Mouse (Mus musculus): ENCODE measurements around the gene Fam192a. TPM values are rescaled to one million over a fixed set of nuclear protein-coding genes. Genes with fewer than 3 reads are reported as not detected.

Gene Fam192a
- total and polyA plus RNA-seq, 3 experiments: 30.7 to 80.3 (median 43.7) TPM

DNA sequence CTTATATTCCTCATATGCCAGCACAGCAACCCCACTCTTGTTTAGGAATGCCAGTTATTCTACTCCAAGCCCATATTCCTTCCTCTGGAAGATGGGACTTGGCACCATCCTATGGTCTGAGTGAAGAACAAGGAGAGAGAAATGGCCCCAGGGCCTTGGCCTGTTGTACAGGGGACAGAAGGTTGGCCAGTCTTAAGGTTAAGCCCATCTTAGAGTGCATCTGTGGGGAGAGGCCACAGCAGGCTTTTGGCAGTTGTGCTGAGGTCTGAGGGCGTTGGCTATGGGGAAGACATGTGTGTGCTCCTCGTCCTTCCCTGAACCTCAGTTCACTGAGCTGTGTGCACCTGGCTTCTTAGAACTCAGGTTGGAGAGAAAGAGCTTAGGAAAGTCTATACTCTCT is 49.1 kb downstream of the Fam192a start:
- TF ChIP-seq MAX (IDR thresholded peaks at IDR 0.05; ENCODE audit: low read length) (no peak), ETS1 (conservative IDR thresholded peaks at IDR 0.05; ENCODE audit: low read depth, low read length) (no peak)
- Histone ChIP-seq H3K4me3 (replicated peaks in 1 of 3; ENCODE audit: low read depth in 2 of 3, low read length in 2 of 3, poor library complexity in 1 of 3) (no peak overlapping the region), H3K4me1 (ENCODE audit: control insufficient read depth in 1 of 2, insufficient read depth in 2 of 2) (peaks cover 30 to 76% of the 10 kb centered on the region in 2 experiments), H3K27me3 (replicated peaks) (no peaks in the 10 kb centered on the region), H3K27ac (ENCODE audit: insufficient read depth, low read depth) (no peak overlapping the region), H3K4me2 (ENCODE audit: insufficient read depth, low read depth, poor library complexity, severe bottlenecking) (no peak overlapping the region), H3K9ac (ENCODE audit: insufficient read depth, low read depth) (no peak overlapping the region), H3K36me3 (replicated peaks in 1 of 2; ENCODE audit: control insufficient read depth in 1 of 2, insufficient read depth in 1 of 2, low read length in 1 of 2) (peaks cover 14 to 31% of the 10 kb centered on the region in 2 experiments), H3K9me3 (replicated peaks; ENCODE audit: low read length) (no peaks in the 10 kb centered on the region), H3K79me2 (replicated peaks; ENCODE audit: control insufficient read depth, extremely low read depth, insufficient read depth, poor library complexity, severe bottlenecking) (no peaks in the 10 kb centered on the region)
- dilution Hi-C loops (cut with MboI; ENCODE audit: extremely low pct_ligation_motif_present, extremely low pct_unique_long_range_greater_than_20kb, low sequenced_read_pairs): no loop called here
- in situ Hi-C loops (cut with MboI; ENCODE audit: low pct_ligation_motif_present, low pct_unique_long_range_greater_than_20kb, low sequenced_read_pairs): no loop called here
- DNase-seq (ENCODE audit: extremely low read depth): no peak

DNA sequence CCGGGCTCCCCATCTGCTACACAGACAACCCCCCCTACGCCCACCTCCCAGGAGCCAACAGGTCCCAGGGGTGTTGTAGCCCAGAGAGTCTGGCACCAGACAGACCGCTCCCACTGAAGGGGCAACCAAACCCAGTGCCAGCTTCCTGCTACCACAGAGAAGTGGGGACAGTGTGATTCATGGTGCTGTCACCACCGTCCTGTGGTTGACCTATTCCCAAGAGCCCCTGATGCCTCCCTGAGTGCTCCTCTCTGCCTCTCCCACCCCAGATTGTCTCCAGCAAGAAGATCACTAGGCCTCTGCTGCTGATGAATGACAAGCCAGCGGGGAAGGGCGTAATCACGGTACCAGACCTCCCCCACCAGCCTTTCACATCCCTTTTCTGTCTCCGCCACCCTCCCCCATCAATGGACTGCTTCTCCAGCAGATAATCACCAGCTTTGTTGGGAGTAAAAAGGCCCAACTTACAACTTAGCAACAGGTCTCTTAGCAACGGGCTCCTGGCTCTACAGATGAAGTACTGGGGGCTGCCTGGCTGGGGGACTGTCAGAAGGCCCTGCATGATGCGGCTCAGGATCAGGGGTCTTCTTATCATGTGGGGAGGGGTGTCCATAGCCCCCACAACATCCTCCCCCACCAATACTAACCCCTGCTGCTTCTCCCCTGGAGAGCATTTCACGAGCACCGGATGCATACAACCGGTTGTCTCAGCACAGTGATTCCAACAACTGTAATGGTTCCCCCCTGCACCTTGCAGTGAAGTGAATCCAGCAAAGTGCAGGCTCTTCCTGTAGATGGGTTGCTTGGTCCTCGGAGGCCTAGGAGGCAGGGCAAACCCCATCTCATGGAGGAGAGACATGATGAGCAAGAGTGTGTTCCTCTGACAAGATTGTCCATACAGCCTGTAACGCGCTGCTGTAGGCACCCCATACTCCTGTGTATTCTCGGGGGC is 50.0 kb downstream of the Fam192a start:
- TF ChIP-seq NELFE (IDR thresholded peaks at IDR 0.05; ENCODE audit: low read depth, low read length) (no peak), POLR2AphosphoS2 (IDR thresholded peaks at IDR 0.05; ENCODE audit: low read depth, low read length) (no peak), MEF2A (IDR thresholded peaks at IDR 0.05; ENCODE audit: borderline replicate concordance, low read depth, low read length) (no peak), CHD1 (IDR thresholded peaks at IDR 0.05; ENCODE audit: low read depth, low read length) (no peak), HCFC1 (IDR thresholded peaks at IDR 0.05; ENCODE audit: low read depth, low read length) (no peak), PAX5 (IDR thresholded peaks at IDR 0.05; ENCODE audit: low read length) (no peak), SIN3A (IDR thresholded peaks at IDR 0.05; ENCODE audit: low read length) (no peak), GABPA (IDR thresholded peaks at IDR 0.05; ENCODE audit: insufficient replicate concordance, low read depth, low read length) (no peak), CTCF (conservative IDR thresholded peaks at IDR 0.05 in 1 of 2, IDR thresholded peaks at IDR 0.05 in 1 of 2; ENCODE audit: low read depth in 2 of 2, low read length in 2 of 2) (no peak), ZMIZ1 (IDR thresholded peaks at IDR 0.05; ENCODE audit: low read depth, low read length) (no peak), TCF12 (IDR thresholded peaks at IDR 0.05; ENCODE audit: low read depth, low read length) (0 out of 2 replicates have a peak, but pooled peaks have one; percentile 2), NRF1 (IDR thresholded peaks at IDR 0.05; ENCODE audit: low read depth, low read length) (no peak), BHLHE40 (IDR thresholded peaks at IDR 0.05; ENCODE audit: low read depth, low read length) (peak; percentile 74), IRF4 (IDR thresholded peaks at IDR 0.05; ENCODE audit: low read depth, low read length) (peak; percentile 95), SMC3 (IDR thresholded peaks at IDR 0.05; ENCODE audit: low read depth, low read length) (no peak), KAT2A (IDR thresholded peaks at IDR 0.05; ENCODE audit: insufficient replicate concordance, low read length) (no peak), E2F4 (IDR thresholded peaks at IDR 0.05; ENCODE audit: insufficient replicate concordance, low read depth, low read length) (no peak), RCOR1 (conservative IDR thresholded peaks at IDR 0.05; ENCODE audit: low read depth, low read length) (0 out of 2 replicates have a peak, but pooled peaks have one; percentile 54), MAFK (IDR thresholded peaks at IDR 0.05; ENCODE audit: insufficient replicate concordance, low read length) (no peak), CHD2 (IDR thresholded peaks at IDR 0.05; ENCODE audit: low read length) (peak; percentile 90), USF2 (conservative IDR thresholded peaks at IDR 0.05; ENCODE audit: low read depth, low read length) (no peak), MAX (IDR thresholded peaks at IDR 0.05; ENCODE audit: low read length) (no peak), ZC3H11A (IDR thresholded peaks at IDR 0.05; ENCODE audit: low read depth, low read length) (no peak), MXI1 (IDR thresholded peaks at IDR 0.05; ENCODE audit: low read depth, low read length) (no peak), ZKSCAN1 (IDR thresholded peaks at IDR 0.05; ENCODE audit: borderline replicate concordance, low read depth, low read length) (no peak), ETS1 (conservative IDR thresholded peaks at IDR 0.05; ENCODE audit: low read depth, low read length) (peak; percentile 18; the same call in 1 of the 2 replicates), ZNF384 (IDR thresholded peaks at IDR 0.05; ENCODE audit: low read depth, low read length) (no peak), UBTF (IDR thresholded peaks at IDR 0.05; ENCODE audit: low read depth, low read length) (no peak), EP300 (IDR thresholded peaks at IDR 0.05; ENCODE audit: low read length) (peak; percentile 79), JUND (conservative IDR thresholded peaks at IDR 0.05; ENCODE audit: low read depth, low read length) (no peak), MAZ (IDR thresholded peaks at IDR 0.05; ENCODE audit: low read depth, low read length) (no peak)
- H3K4me1 ChIP-seq (ENCODE audit: control insufficient read depth in 1 of 2, insufficient read depth in 2 of 2): peaks cover 28 to 67% of the 10 kb centered on the region in 2 experiments
- H3K36me3 ChIP-seq (replicated peaks in 1 of 2; ENCODE audit: control insufficient read depth in 1 of 2, insufficient read depth in 1 of 2, low read length in 1 of 2): peaks cover 20 to 23% of the 10 kb centered on the region in 2 experiments
- H3K27ac ChIP-seq (ENCODE audit: insufficient read depth, low read depth): no peak overlapping the region; the same call in 1 of the 2 replicates
- in situ Hi-C loops (cut with MboI; ENCODE audit: low pct_ligation_motif_present, low pct_unique_long_range_greater_than_20kb, low sequenced_read_pairs) (no loop called here), dilution Hi-C loops (cut with MboI; ENCODE audit: extremely low pct_ligation_motif_present, extremely low pct_unique_long_range_greater_than_20kb, low sequenced_read_pairs) (no loop called here)
- H3K4me3 ChIP-seq (replicated peaks in 1 of 3; ENCODE audit: low read depth in 2 of 3, low read length in 2 of 3, poor library complexity in 1 of 3): no peak overlapping the region
- peak; percentile 90 for DNase-seq (ENCODE audit: extremely low read depth)
- no peak overlapping the region for H3K4me2 ChIP-seq (ENCODE audit: insufficient read depth, low read depth, poor library complexity, severe bottlenecking)
- H3K79me2 ChIP-seq (replicated peaks; ENCODE audit: control insufficient read depth, extremely low read depth, insufficient read depth, poor library complexity, severe bottlenecking): no peaks in the 10 kb centered on the region
- no peaks in the 10 kb centered on the region for H3K9me3 ChIP-seq (replicated peaks; ENCODE audit: low read length)
- no peaks in the 10 kb centered on the region for H3K27me3 ChIP-seq (replicated peaks)
- no peak overlapping the region for H3K9ac ChIP-seq (ENCODE audit: insufficient read depth, low read depth)

All from CH12.LX (cell line).